Mouse (Mus musculus) embryo, embryonic 11.5 days (tissue): ENCODE measurements around the gene St6galnac3.

Experiments
- DNase-seq: peaks from one replicate; pipeline ENCODE4 v3.0.0-alpha.2; 2012; ENCODE audit warnings: low read depth, low spot score

The St6galnac3 gene

DNA sequence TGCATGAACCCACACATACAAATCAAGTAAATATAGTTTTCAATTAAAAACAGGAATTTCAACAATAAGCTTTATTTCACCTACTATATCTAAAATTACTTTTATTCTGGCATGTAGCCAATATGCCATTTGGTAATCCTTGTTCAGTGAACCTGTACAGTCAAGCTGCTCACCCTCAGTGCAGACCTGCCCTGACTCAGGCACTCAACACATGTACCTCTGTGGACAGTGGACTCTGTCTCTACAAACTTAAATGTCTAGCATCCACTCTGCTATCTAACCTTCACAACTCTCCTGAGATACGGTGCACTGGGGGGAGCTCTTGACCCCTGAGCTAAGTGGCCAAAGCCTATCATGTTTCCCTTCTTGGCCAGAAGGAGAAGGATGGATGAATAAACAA, 137.4 kb downstream of the St6galnac3 start:
- no peak for DNase-seq

DNA sequence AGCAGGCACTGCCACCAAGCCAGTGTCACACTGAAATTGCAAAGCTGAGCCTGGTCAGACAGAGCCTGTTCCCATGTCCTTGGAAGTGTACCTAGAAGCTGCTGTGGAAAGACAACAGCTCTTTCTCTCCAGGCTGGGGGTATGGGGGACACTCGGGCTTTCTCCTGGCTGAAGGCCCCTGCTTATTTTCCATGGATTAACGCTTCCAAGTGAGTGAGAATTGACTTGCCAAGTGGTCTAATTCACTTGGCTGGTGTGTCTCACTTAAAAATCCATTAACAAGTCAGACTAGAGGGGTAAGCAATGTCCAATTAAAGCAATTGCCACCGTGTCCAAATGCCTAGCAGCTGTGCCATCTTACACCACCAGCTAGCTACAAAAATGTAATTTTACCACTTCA, 140.1 kb downstream of the St6galnac3 start:
- no peak for DNase-seq

DNA sequence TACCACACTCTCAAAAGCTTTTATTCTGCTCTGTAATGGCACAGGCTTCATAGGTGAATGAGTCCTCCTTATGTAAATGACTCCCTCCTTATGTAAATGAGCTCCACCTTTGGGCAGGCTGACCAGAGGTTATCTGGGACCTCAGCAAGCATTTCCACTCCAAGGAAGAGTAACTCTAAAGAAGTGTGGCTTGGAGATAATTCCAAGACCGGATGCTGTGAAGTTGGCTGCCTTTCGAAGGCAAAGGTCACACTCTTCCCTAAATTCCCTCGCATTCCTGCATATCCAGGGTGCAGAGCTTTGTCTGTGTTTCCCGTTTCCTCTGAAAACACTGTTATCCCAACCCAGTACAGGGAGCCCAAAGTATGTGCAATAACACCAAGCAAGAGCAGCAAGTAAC, 142.9 kb downstream of the St6galnac3 start:
- no peak for DNase-seq

DNA sequence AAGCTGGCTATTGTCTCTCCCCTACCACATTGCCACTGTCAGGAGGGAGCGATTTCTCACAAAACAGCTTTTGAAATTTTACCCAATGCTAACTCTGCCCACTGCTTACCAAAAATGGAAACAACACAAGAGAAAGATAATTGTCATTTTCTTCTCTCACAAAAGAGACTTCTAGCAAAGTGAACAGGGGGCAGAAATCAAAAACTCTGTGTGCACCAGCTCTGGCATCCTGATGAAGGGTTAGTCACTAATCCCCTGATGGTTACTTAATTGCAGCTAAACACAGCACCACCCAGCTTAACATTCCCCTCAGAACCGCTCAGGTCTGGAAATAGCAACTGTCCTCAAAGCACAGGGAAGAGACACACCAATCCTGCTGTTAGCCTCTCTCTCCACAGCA, 144.3 kb downstream of the St6galnac3 start:
- no peak for DNase-seq

DNA sequence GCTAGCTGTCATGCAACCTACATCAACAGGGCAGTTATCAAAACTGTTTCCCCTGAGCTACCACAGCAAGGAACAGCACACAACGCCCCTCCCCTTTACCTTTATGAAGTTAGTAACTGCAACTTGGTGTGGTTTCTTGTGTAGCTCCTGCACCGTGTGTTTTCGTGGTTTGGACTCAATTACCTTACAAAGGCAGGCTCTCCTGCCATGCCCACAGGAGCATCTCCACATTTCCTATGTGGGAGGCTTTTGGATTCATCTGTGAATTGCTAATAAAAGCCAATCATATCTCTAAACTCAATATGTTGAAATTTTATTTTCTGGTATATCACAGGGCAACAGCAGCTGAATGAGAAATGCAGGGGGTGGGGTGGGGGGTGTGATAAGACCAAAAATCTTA, 144.8 kb downstream of the St6galnac3 start:
- no peak for DNase-seq

DNA sequence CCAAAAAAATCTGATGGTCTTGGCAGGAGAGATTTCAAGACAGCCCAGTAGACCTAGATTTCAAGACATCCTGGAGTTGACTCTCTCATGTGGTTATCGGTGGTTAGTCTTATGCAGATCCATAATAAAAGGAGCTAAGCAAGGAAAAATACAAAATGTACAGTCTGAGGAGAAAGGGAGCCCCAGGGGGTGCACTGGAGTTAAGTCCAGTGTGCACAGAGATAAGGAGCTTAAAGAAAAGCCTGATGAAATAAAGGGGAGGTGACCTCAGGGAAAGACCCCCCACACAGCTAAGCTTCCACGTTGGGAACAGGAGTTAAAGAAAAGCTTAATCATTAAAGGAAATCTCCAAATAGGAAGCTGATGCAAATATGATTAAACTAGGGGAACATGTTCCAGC, 147.7 kb downstream of the St6galnac3 start:
- no peak for DNase-seq

DNA sequence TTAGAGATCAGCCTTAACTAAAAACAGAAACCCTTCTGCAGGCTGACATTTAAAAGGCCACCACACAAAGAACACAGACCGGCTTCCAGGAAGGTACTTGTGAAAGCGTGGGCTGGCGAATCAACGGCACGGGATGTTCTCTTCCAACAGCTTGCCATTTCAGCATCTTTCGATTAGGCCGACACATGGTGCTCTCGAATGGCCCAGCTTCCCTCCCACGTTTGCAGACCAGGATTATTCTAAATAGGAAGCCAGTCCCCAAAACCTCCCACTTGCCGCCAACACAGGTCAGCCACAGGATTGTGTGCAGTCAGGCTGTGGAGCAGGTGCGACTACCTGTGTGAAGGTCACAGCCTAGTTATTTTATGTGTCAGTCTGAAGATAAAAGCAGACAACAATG, 153.8 kb downstream of the St6galnac3 start:
- no peak for DNase-seq

DNA sequence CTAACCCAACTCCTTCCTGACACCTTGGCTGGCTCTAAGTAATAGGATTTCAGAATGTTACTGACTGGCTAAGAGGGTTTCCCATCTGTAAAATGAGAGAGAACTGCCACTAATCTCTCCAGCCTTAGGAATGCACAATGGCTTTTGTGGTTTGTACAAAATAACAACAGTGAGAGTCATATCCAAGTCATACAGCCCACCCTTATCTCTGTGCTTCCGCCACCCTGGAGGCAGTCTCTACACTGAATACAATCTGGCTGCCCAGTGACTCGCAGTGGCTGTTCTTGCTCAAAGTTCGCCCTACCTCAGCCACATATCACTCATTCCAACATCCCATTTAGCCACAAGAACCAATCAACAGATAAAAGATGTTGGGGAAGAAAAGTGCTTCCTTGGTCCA, 156.2 kb downstream of the St6galnac3 start:
- DNase-seq, result no peak

DNA sequence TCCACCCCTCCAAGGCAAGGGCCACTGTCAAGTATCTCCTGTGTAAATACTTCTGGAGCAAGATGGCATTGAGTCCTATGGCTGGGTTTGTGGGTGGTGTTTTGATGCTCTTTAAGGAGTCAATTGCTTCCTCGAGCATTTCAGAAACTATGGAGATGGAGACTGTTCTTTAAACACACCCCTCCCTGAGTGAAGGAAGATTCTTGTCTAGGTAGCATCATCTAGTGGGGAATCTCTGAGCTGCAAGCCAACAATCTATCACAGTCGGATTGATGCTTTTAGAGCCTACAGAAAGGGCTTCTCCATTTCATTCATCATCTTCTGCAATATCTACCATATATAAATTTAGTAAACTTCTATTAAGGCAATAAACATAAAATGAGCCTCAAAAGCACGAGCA, 157.1 kb downstream of the St6galnac3 start:
- no peak for DNase-seq

DNA sequence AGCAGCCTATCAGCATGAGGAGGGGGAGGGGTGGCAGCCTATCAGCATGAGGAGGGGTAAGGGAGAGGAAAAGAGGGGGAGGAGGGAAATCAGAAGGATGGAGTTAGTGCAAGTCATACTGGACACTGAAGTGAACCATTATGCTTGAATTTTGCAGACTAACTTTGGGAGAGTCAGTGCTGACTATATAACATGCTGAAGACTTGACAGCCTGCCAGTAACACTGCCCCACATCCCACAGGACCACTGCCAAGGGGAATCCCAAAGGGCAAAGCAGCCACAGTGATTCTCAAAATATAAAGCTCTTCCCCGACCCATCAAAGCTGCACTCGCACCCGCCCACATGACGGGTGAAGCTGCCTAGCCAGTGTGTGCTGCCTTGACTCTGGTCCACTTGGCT, 157.5 kb downstream of the St6galnac3 start:
- DNase-seq, result no peak

DNA sequence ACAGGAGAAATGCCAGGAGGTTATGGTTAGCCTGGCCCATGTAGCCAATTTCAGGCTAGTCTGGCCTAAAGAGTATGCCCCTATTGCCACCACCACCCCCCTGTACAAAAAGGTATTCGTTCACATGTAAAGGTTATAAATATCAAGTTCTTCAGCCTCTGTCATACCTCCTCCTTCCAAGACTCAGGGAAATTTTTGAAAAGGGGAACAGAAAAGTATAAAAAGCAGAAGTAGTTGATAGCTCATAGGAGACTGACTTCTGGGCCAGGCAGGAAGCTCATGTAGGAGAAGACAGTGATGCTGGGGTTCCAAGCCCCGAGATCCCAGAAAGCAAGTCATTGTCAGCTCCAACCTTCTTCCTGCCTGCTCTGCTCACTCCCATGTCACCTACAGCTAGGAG, 158.9 kb downstream of the St6galnac3 start:
- no peak for DNase-seq

DNA sequence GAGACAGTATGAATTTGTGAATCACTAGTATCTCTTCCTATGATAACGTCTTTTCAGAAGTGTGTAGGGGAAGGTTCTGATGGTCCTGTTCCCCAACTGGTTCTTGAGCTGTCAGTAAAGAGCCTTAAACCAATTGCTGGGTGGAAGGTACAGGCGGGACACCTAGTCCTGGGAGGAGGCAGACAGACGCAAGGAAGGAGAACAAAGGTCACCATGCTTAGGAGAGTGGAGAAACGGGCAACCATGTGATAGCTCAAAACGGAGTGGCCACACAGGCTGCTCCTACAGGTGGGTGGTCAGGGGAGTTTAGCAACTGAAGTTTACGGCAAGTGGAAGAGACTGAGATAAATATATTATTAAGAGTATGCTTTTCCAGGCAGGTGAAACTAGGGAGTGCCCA, 164.1 kb downstream of the St6galnac3 start:
- DNase-seq, result no peak

DNA sequence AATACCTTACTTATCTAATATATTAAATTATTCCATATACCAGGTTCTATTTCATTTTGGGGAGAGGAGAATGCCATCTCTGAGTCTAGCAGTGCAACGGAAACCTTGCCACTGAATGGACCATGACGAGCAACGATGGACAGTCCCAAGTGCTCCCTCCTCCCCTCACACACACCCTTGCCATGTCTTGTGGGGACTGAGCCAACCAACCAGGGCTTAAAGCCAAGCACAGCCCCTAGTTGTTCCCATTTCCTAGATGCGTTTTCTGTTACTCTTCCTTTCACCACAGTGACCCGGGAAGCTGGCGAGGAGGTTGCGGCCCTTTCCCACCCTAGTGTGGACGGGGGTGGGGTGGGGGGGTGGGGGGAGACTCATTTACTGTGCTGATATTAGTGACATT, 165.4 kb downstream of the St6galnac3 start:
- DNase-seq, result no peak

DNA sequence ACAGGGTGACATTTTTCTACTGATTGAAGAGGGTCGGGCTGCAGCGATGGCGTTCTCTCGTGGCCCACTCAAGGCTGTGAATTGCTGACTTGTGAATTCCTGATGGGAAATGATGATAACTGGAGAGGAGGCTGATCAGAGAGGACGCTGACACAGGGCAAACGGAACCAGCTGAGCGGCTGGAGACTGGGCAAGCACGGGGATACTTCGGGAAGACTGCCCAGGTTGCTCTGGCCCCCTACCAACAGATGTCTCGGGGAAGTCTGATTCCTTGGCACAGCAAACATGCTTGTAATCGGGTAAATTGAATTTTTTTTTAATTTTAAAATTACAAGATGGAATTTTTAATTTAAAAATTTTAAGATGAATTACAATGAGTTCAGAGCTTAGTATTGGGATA, 168.4 kb downstream of the St6galnac3 start:
- DNase-seq, result no peak

DNA sequence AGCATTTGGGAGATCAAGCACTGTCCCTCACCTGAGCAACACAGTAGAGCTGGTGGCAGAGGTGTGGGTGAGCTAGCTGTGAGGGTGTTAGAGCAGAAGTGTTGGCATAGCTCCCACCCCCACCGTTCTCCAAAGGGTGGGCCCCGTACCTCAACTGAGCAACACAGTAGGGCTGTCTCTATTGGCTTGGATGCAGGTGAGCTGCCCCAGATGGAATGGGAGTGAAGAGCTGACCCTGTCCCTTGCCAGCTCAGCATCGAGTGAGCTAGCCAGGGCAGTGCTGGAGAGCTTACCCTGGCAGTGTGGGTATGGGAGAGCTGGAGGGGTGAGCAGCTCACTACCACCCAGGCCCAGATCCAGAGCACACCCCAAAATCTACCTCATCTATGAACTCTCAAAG, 171.3 kb downstream of the St6galnac3 start:
- DNase-seq, result no peak

DNA sequence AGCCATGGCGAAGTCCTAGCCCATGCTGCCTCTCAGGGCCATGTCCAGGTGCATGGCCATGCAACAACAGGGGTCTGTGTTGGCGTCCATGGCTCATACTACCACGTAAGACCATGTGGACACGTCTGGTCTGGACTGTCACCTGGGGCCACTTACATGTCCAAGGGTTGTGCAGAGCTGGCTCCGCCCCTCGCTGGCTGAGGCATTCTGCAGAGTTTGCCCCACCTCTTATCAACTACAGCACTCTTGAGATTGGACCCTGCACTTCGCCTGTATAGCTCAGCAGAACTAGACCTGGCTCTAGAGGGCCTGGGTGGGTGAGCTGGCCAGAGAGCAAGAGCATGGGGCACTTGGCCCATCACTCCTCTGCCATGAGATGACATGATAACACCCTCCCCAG, 171.7 kb downstream of the St6galnac3 start:
- no peak for DNase-seq

DNA sequence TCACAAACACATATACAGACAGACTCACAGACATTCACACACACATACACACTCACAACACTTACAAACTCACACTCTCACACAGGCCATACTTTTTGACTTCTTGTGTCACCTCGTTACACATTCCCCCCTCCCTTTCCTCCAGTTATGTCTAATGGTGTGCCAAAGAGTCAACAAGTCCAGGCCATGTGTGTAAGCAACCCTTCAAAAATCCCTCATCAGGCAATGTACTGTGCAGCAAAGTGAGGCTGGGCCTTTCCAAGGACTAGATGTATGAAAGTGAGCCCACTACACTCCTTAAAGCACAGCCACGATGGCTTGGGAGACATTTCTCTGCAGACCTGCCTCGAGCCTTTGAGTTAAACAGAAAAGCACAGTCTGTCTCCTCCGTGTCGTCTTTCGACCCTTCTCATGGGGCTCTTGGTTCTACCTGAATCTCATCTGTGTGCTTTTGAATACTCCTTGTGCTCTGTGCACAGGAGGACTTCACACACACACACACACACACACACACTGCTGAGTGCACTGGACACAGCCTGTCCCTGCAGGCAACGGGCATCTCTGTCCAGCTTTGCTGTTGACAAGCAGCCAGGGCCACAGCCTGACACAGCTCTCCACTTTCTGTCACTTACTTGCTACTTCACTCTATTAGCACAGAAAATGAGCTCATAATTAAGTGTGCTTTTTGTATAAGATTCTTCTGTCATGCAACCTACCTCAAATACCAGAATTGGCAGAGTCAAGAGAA, 177.9 kb downstream of the St6galnac3 start:
- no peak for DNase-seq

DNA sequence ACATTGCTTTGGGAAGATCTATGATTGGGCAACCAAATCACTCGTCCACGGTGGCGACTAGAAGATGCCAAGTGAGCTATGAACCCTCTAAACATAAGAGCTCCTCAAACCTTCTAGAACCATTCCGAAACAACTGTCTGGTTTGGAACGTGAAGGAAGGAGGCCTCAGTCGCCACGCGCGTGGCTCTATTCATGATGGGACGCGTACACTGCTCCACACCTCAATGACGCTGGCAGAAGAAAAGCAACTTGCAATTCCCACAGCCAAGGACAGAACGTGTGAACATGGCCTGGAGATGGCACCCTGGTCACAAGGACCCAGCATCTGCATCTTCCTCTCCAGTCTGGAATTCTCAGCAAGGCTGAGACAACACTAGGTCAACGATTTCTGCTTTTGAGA, 185.1 kb downstream of the St6galnac3 start:
- DNase-seq, result no peak

DNA sequence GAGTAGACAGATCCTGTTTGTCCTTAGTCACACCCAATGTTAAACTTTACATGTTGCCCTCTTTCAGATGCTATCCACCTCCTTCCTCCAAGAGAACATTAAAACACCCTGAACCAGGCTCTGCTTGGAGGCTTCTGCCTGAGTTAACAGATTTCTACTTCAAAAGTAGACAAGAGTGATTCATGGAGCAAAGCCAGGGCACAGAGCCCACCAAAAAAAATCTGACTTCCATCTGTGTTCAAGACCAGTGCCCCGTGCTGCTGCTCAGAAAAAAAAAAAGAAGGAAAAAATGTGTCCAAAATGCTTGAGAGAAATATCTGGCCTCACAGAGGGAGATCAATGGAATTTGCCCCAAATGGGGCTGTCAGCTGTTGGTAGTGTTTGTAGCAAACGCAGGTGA, 186.6 kb downstream of the St6galnac3 start:
- DNase-seq, result no peak

DNA sequence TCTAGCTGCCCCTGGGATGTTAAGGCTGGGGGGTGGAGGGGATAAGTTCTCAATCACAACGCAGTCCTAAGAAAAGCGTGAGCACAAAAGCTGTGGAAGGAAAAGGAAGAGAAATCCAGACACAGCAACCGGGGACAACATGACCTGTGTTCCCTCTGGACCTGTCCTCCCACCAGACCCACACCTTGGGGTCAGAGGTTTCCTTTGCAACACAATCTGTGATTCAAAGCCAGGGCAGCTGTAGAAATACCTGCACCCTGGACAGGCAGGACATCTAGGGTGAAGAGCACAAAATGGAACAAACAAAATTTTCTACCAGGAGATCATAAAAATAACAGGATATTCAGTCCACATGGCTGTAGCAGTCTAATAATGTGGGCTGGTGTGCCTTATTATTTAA, 187.5 kb downstream of the St6galnac3 start:
- no peak for DNase-seq

DNA sequence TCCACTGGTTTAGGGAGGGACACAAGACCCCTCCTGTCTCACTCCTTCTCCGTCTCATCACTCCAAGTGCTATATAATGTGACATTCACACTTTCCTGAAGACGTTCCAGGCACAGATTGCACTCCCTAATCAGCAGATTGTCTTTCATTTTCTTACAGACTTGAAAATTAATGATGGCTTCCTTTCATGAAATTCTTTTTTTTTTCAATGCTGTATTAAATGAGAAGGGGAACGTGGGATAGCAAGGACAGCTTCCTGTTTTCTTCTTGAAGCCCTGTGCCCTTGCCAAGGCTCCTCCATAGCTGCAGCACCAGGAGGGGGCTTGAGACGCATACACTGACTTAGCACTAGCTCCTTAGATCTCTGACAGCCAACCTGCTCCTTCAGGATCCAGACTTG, 188.7 kb downstream of the St6galnac3 start:
- DNase-seq, result no peak

DNA sequence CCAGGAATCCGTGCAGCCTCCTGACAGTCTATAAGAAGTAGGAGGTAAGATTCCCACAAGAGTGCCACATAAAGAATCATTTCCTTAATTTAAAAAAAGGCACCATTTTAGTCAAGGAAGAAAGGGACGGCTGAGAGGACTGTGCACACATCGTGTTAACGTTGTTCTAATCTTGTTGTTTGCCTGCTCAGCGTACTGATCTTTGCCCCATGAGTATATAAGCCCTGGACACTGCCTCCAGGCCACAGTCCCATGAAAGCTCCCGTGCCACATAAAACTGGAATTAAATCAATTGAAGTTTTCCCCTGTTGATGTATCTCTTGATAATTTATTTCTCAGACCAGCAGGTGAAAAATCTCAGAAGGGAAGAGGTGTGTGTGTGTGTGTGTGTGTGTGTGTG, 195.8 kb downstream of the St6galnac3 start:
- DNase-seq, result no peak

DNA sequence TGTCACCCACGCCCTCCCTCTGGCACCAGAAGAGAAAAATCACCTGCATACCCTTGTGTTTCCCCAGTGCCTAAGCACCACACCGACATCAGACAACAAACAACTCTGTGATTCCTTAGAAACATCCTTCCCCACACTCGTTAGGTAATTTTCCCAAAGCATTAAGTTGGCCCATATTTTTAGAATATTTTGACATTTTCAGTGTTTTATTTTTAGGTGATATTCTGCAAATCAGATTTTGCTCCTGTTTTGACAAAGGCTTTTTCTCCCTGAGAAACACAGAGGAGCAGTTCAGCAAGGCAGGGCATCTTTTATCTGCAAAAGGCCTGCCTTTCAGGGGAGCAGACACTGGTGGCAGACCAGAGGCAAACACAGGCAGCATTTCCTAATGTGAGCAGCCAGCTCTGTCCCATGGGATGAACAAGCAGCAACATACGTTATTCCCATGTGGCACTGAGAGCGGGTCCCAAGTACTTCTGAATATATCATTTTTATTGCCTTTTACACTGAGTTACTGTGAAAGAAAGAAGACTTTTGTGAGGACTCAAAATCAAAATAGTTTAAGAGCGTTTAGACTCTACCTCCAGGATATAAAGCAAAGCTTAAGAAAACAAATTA, 199.7 kb downstream of the St6galnac3 start:
- no peak for DNase-seq

DNA sequence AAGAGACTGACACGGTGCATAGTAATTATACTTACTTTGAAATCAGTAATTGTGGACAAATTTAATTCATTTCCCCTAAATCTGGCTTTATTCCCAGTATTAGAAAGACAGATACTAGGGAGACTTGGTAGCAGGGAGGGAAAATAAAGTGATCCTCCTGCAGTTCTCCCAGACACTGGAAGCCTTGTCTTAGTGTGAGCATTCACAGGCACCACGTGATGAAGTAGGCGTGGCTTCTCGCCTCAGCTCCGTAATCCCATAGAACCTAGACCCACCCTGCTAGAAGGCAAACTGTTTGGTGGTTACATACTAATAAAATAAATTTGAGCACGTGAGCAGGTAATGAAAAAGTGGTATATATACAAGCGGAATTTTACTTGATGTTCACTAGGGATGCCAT, 208.1 kb downstream of the St6galnac3 start:
- DNase-seq, result no peak
